Mouse (Mus musculus) midbrain, embryonic 11.5 days (tissue): ENCODE results near the gene Dst. TPM values are rescaled to one million over a fixed set of nuclear protein-coding genes. Genes with fewer than 3 reads are reported as not detected.

Experiments
- ATAC-seq: fragments of 200-750 bp; cut with Nextera tagmentation; 2 replicates; pipeline ENCODE4 v1.8.0; 2017; ENCODE audit warnings: moderate TSS enrichment, moderate library complexity; ENCODE audit not compliant: low FRiP score
- DNase-seq: peaks from one replicate; pipeline ENCODE4 v3.0.0; 2015; ENCODE audit warnings: low spot score; ENCODE audit errors: missing footprints
- H3K27ac ChIP-seq: fragments of 300-500 bp; sonication (generic); 2 replicates; pipeline ENCODE4 v1.5.1; 2014; ENCODE audit warnings: low read depth, low read length
- H3K27me3 ChIP-seq: fragments of 300-500 bp; sonication (generic); 2 replicates; pipeline ENCODE4 v1.6.1; 2014; ENCODE audit warnings: mild to moderate bottlenecking, low read length, moderate library complexity, mixed read lengths; ENCODE audit not compliant: control insufficient read depth, insufficient read depth
- H3K36me3 ChIP-seq: fragments of 300-500 bp; sonication (generic); 2 replicates; pipeline ENCODE4 v1.6.1; 2014; ENCODE audit warnings: mild to moderate bottlenecking, low read length, moderate library complexity, mixed read lengths; ENCODE audit not compliant: control insufficient read depth, insufficient read depth
- H3K4me1 ChIP-seq: fragments of 300-500 bp; sonication (generic); 2 replicates; pipeline ENCODE4 v1.6.1; 2014; ENCODE audit warnings: low read length; ENCODE audit not compliant: control insufficient read depth, insufficient read depth
- H3K4me2 ChIP-seq: fragments of 300-500 bp; sonication (generic); 2 replicates; pipeline ENCODE4 v1.6.1; 2014; ENCODE audit warnings: mild to moderate bottlenecking, moderate library complexity
- H3K4me3 ChIP-seq: fragments of 300-500 bp; sonication (generic); 2 replicates; pipeline ENCODE4 v1.5.1; 2014; ENCODE audit warnings: low read depth, low read length
- H3K9ac ChIP-seq: fragments of 300-500 bp; sonication (generic); 2 replicates; pipeline ENCODE4 v1.6.1; 2014; ENCODE audit warnings: low read length
- H3K9me3 ChIP-seq: fragments of 300-500 bp; sonication (generic); 2 replicates; pipeline ENCODE4 v1.6.1; 2016; ENCODE audit warnings: low read length; ENCODE audit not compliant: control insufficient read depth
- WGBS: fragments of 180-500 bp; shearing (Covaris S2); extraction: QIAGEN DNeasy Blood & Tissue Kit; methylation state at CpG from one replicate; pipeline ENCODE4 v1.1.7; 2014; 5-methylcytosine and 5-hydroxymethylcytosine counted together
- microRNA-seq: library from miRNA; unstranded; fragments of <30 nt; microRNA quantifications from one replicate; pipeline ENCODE4, GENCODE M21; 2017
- polyA plus RNA-seq: library from polyadenylated mRNA; unstranded; fragments of >200 nt; fragmentation: Nextera tagmentation; extraction: Ambion mirVana; gene quantifications from 2 replicates; pipeline ENCODE4 v1.2.1, GENCODE M21; 2014

The Dst gene
- polyA plus RNA-seq, 1 experiment from 2014 or later, result 33.3 TPM

DNA sequence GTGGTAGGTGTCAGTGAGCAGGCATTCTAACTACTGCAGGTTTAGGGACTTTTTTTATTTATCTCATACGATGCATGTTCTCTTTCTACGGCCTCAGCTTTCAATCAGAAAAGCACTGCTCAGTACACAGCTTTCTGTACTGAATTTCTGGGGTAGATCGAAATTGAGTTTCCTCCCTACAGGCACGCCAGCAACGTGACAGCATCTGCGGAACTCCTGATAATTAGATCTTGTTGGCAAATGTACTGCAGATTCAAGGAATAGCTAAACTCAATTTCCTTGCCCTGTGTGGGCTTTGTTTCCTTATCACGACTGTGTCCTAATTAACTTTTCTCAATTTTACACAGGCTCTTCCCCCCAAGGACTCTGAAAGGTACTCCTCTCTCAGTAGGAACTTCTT, 416.2 kb downstream of the Dst start:
- DNase-seq, result no peak
- no peak overlapping the region for H3K27ac ChIP-seq
- no peaks in the 10 kb centered on the region for H3K9me3 ChIP-seq
- H3K27me3 ChIP-seq, result no peaks in the 10 kb centered on the region
- no peaks in the 10 kb centered on the region for H3K36me3 ChIP-seq
- 87% methylated on average over 7 of the region's 7 CpGs for WGBS
- no peaks in the 10 kb centered on the region for H3K4me1 ChIP-seq
- no peak overlapping the region for H3K4me2 ChIP-seq
- no peak overlapping the region for H3K9ac ChIP-seq
- ATAC-seq, result no peak
- H3K4me3 ChIP-seq, result no peak overlapping the region

DNA sequence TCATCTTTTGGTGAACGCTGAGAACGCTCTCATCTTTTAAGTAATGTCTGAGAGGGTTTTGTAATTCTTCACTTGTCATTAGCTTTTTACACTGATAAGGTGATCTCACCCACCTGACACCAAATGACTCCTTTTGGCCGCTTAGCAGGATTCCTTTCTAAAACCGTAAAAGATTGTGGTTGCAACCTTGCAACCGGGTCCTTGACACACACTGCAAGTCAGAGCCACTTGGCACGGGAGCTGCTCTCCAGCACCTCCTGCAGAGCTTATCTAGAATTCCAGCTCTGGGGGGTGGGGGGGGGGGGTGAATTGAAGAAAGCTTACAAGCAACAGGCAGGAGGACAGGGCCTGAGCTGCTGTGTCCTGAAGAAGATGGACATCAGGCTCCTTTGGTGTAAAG, 420.6 kb downstream of the Dst start:
- Histone ChIP-seq H3K27me3 (no peaks in the 10 kb centered on the region), H3K9ac (no peak overlapping the region), H3K36me3 (no peaks in the 10 kb centered on the region), H3K4me3 (no peak overlapping the region), H3K4me2 (no peak overlapping the region), H3K27ac (no peak overlapping the region), H3K4me1 (no peaks in the 10 kb centered on the region), H3K9me3 (no peaks in the 10 kb centered on the region)
- ATAC-seq (no peak), DNase-seq (no peak)
- WGBS, result 85% methylated on average over 6 of the region's 6 CpGs

- WGBS, result 84% methylated on average over 3 of the region's 3 CpGs
Observed at GRCm38 (mm10) chr1:34331767-34332166, 423.7 kb downstream of the Dst start.

More at GRCm38 (mm10) chr1:34331767-34332166, 423.7 kb downstream of the Dst start:
- Histone ChIP-seq H3K36me3 (no peaks in the 10 kb centered on the region), H3K4me3 (no peak overlapping the region), H3K4me2 (no peak overlapping the region), H3K27ac (no peak overlapping the region), H3K9ac (no peak overlapping the region), H3K27me3 (no peaks in the 10 kb centered on the region), H3K9me3 (no peaks in the 10 kb centered on the region), H3K4me1 (no peaks in the 10 kb centered on the region)
- ATAC-seq (no peak), DNase-seq (no peak)

Small RNA genes within 50 kb of the gene (microRNA-seq; reads per million reads assigned to microRNA genes)
- gene Mir6896, result 1.9 reads per million, percentile 3 among the genes with 10 or more reads in this experiment

Other genes with a start within 250 kb of the Dst start
- 55.0 and 57.7 TPM in 2 replicates for gene Prim2, start 238.4 kb upstream of the Dst start, polyA plus RNA-seq
- 28.2 and 28.6 TPM in 2 replicates for gene Rab23, start 188.3 kb upstream of the Dst start, polyA plus RNA-seq
- gene Bag2, start 150.4 kb upstream of the Dst start, polyA plus RNA-seq, result 29.1 and 29.6 TPM in 2 replicates
- 43.5 and 52.1 TPM in 2 replicates for gene Zfp451, start 93.6 kb upstream of the Dst start, polyA plus RNA-seq
- gene Bend6, start 409 bp upstream of the Dst start, polyA plus RNA-seq, result 2.0 and 3.9 TPM in 2 replicates